Mouse (Mus musculus) erythroid progenitor cell, adult 5-6 weeks (primary cell): ENCODE measurements around the gene Gsc2. TPM values are rescaled to one million over a fixed set of nuclear protein-coding genes. Genes with fewer than 3 reads are reported as not detected.

Experiments
- ATAC-seq: replicated peaks from 2 replicates; pipeline ENCODE4 v1.8.0; 2016; ENCODE audit warnings: moderate number of reproducible peaks, mild to moderate bottlenecking, moderate TSS enrichment, inconsistent platforms; ENCODE audit not compliant: poor library complexity, low FRiP score, severe bottlenecking
- total RNA-seq, 2 experiments: library from RNA; stranded (forward) in 1 of 2; stranded (reverse) in 1 of 2; fragments of 150-400 nt in 1 of 2; fragments of 186-747, 209-891 nt in 1 of 2; gene quantifications; 2 replicates each; pipeline versions ENCODE4 v1.2.3 to v1.2.4; 2015 to 2017; ENCODE audit warnings: low replicate concordance in 2 of 2

The Gsc2 gene
- total RNA-seq, 2 experiments from 2014 or later: not detected

DNA sequence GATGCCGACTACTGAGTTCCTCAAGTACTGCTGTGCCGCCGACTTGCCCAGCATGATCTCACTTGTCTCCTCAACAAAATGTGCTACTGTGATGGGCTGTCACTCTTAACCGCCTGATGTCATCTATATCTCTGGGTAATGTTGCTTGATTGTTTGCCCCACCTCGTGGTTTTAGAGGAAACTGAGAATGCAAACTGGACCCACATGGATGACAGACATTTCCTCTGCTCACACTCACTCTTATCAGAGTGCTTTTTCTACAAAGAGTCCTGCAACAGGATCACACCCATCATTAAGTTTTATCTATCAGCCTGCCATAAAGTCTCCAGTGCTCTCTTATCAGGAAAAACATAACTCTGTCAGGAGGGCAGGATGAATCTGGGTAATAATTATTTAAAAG is 43.6 kb downstream of the Gsc2 start:
- ATAC-seq: no peak

DNA sequence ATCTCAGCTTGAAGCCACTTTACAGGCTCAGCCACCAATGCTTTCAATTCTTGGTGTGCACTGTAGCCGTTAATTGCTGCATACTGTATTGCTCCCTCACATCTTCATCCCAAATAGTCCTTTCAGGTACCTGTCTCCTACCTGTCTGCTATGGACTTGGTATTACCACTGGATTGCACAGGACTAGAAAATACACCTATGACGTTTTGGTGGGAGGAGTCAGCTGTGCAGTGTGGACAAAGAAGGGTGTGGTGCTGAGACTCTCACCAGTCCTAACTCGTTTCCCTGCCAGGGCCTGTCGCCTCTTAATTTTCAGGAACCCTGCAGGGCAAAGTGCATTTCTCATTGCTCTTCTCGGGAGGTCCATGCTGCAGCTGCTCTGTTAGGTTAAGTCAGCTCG is 49.1 kb downstream of the Gsc2 start:
- ATAC-seq: no peak

DNA sequence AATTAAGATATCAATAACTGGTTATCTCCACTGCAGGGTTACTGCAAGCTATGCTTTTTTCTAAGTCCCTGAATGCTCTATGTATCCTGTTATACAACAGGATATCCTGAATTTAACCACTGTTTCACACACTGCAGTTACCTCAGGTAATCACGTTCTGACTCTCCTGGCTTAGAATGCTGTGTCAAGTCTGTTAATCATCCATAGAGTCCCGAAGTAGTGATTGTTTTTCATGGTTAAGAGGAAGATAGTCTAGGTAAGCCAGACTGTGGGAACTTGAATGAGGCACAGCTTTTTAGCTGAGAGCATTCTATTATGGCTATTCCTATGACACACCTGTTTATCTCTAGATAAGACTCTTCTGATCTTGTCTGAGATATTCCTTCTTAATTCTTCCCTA is 49.6 kb downstream of the Gsc2 start:
- no peak for ATAC-seq

Other genes starting within 250 kb of the Gsc2 start
- 55.1 and 70.8 TPM in 2 replicates for gene Med15, start 182.2 kb downstream of the Gsc2 start, total RNA-seq (2015; ENCODE audit: low replicate concordance)
- gene Med15, start 182.2 kb downstream of the Gsc2 start, total RNA-seq (2017; ENCODE audit: low replicate concordance): 57.3 and 60.2 TPM in 2 replicates
- gene Klhl22, start 155.4 kb downstream of the Gsc2 start, total RNA-seq (2015; ENCODE audit: low replicate concordance): 4.2 and 5.4 TPM in 2 replicates
- 3.7 and 3.9 TPM in 2 replicates for gene Klhl22, start 155.4 kb downstream of the Gsc2 start, total RNA-seq (2017; ENCODE audit: low replicate concordance)
- 0.42 TPM in 1 of 2 replicates, not detected in the other for gene Scarf2, start 117.8 kb downstream of the Gsc2 start, total RNA-seq (2015; ENCODE audit: low replicate concordance)
- gene Scarf2, start 117.8 kb downstream of the Gsc2 start, total RNA-seq (2017; ENCODE audit: low replicate concordance): not detected in 2 replicates
- not detected in 2 replicates for gene B830017H08Rik, start 81.9 kb downstream of the Gsc2 start, total RNA-seq (2015; ENCODE audit: low replicate concordance)
- not detected in 2 replicates for gene B830017H08Rik, start 81.9 kb downstream of the Gsc2 start, total RNA-seq (2017; ENCODE audit: low replicate concordance)
- gene Car15, start 76.7 kb downstream of the Gsc2 start, total RNA-seq (2015; ENCODE audit: low replicate concordance): 7.1 and 9.7 TPM in 2 replicates
- 4.6 and 9.5 TPM in 2 replicates for gene Car15, start 76.7 kb downstream of the Gsc2 start, total RNA-seq (2017; ENCODE audit: low replicate concordance)
- gene Gm20518, start 23.4 kb downstream of the Gsc2 start, total RNA-seq (2015; ENCODE audit: low replicate concordance): 1.8 and 2.1 TPM in 2 replicates
- 1.0 TPM in 1 of 2 replicates, not detected in the other for gene Gm20518, start 23.4 kb downstream of the Gsc2 start, total RNA-seq (2017; ENCODE audit: low replicate concordance)
- not detected in 2 replicates for gene Tssk1, start 20.8 kb downstream of the Gsc2 start, total RNA-seq (2015; ENCODE audit: low replicate concordance)
- not detected in 2 replicates for gene Tssk1, start 20.8 kb downstream of the Gsc2 start, total RNA-seq (2017; ENCODE audit: low replicate concordance)
- 21.4 and 38.9 TPM in 2 replicates for gene Dgcr2, start 16.5 kb downstream of the Gsc2 start, total RNA-seq (2015; ENCODE audit: low replicate concordance)
- 41.7 and 42.7 TPM in 2 replicates for gene Dgcr2, start 16.5 kb downstream of the Gsc2 start, total RNA-seq (2017; ENCODE audit: low replicate concordance)
- not detected in 2 replicates for gene Tssk2, start 16.4 kb downstream of the Gsc2 start, total RNA-seq (2015; ENCODE audit: low replicate concordance)
- not detected in 2 replicates for gene Tssk2, start 16.4 kb downstream of the Gsc2 start, total RNA-seq (2017; ENCODE audit: low replicate concordance)
- 9.4 and 10.9 TPM in 2 replicates for gene Ess2, start 3.7 kb downstream of the Gsc2 start, total RNA-seq (2015; ENCODE audit: low replicate concordance)
- gene Ess2, start 3.7 kb downstream of the Gsc2 start, total RNA-seq (2017; ENCODE audit: low replicate concordance): 9.6 and 27.5 TPM in 2 replicates
- 0.84 and 12.3 TPM in 2 replicates for gene Slc25a1, start 13.2 kb upstream of the Gsc2 start, total RNA-seq (2015; ENCODE audit: low replicate concordance)
- 8.5 and 9.9 TPM in 2 replicates for gene Slc25a1, start 13.2 kb upstream of the Gsc2 start, total RNA-seq (2017; ENCODE audit: low replicate concordance)
- gene Vpreb2, start 65.4 kb upstream of the Gsc2 start, total RNA-seq (2015; ENCODE audit: low replicate concordance): 8.8 TPM in 1 of 2 replicates, not detected in the other
- not detected in 2 replicates for gene Vpreb2, start 65.4 kb upstream of the Gsc2 start, total RNA-seq (2017; ENCODE audit: low replicate concordance)
- gene Dgcr6, start 137.8 kb upstream of the Gsc2 start, total RNA-seq (2015; ENCODE audit: low replicate concordance): 8.4 TPM in 1 of 2 replicates, not detected in the other
- 2.1 TPM in 1 of 2 replicates, not detected in the other for gene Dgcr6, start 137.8 kb upstream of the Gsc2 start, total RNA-seq (2017; ENCODE audit: low replicate concordance)
- not detected in 2 replicates for gene Prodh, start 175.1 kb upstream of the Gsc2 start, total RNA-seq (2015; ENCODE audit: low replicate concordance)
- gene Prodh, start 175.1 kb upstream of the Gsc2 start, total RNA-seq (2017; ENCODE audit: low replicate concordance): 3.4 and 5.0 TPM in 2 replicates
- 1.4 TPM in 1 of 2 replicates, not detected in the other for gene Rtn4r, start 212.6 kb upstream of the Gsc2 start, total RNA-seq (2015; ENCODE audit: low replicate concordance)
- 1.6 TPM in 1 of 2 replicates, not detected in the other for gene Rtn4r, start 212.6 kb upstream of the Gsc2 start, total RNA-seq (2017; ENCODE audit: low replicate concordance)